8 mouse cellular contexts compared by ENCODE assay signal in the genomic region with DNA sequence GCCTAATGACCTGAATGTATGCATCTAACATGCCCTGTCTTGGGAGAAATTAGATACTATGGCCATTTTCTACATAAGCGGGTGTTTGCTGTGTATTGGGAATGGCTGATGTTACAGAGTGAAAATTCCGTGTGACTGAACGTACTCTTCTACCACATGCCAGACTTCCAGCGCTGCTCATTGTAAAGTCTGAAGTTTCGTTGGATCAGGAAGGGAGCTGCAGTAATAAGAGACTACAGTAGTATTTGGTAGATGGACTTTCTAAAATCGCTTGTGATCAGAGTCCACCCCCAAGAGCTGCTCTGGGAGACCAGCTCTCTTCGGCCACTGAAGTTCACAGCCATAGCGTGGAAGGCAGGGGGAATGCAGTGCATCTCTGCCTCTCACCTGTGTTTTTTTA. TPM values are rescaled to one million over a fixed set of nuclear protein-coding genes. Genes with fewer than 3 reads are reported as not detected.
A peak's percentile ranks its signal among the peaks of the same experiment; 100 is the strongest.
DNase-seq lines count a peak whose midpoint lies in the region; ATAC-seq lines count a peak whose summit lies in the region.

No protein-coding gene starts in this region.

- peaks cover 39% of the 10 kb centered on the region for H3K36me3 ChIP-seq in megakaryocyte, embryonic 14.5 days (replicated peaks; ENCODE audit: low read length)
- peaks cover 35% of the 10 kb centered on the region for H3K36me3 ChIP-seq in limb, embryonic 13.5 days
- peaks cover 7% of the 10 kb centered on the region for H3K36me3 ChIP-seq in stomach, embryonic 15.5 days

- peak; percentile 14 for DNase-seq in cerebellum, adult 11-12 months
- DNase-seq in cerebellum, postnatal 10 days = no peak
- DNase-seq in left cerebral cortex, postnatal 25 days (ENCODE audit: low spot score in 2 of 2) = no peak
- DNase-seq in frontal cortex, postnatal 25 days (ENCODE audit: low spot score in 2 of 2) = no peak

- no peaks in the 10 kb centered on the region for H3K9me3 ChIP-seq in megakaryocyte, embryonic 14.5 days
- H3K9me3 ChIP-seq in limb, embryonic 13.5 days = no peaks in the 10 kb centered on the region
- H3K9me3 ChIP-seq in stomach, embryonic 15.5 days = no peaks in the 10 kb centered on the region

- intact Hi-C loops in left cerebral cortex, postnatal 25 days (cut with DNase I) = no loop called here

- no peak for ATAC-seq in megakaryocyte, adult 5-6 weeks (ENCODE audit: poor library complexity, severe bottlenecking)
- ATAC-seq in limb, embryonic 13.5 days (ENCODE audit: low FRiP score, low read depth) = no peak
- ATAC-seq in stomach, embryonic 15.5 days (ENCODE audit: insufficient read depth, low FRiP score, low read depth) = no peak

- 2% methylated on average over 8 of the region's 8 CpGs for WGBS in limb, embryonic 13.5 days
- WGBS in stomach, embryonic 15.5 days = under 1% methylated on average over 8 of the region's 8 CpGs

- H3K4me3 ChIP-seq in megakaryocyte, embryonic 14.5 days (replicated peaks) = peak overlapping the region; percentile 96
- H3K4me3 ChIP-seq in limb, embryonic 13.5 days = peak overlapping the region; percentile 73
- H3K4me3 ChIP-seq in stomach, embryonic 15.5 days (replicated peaks) = peak overlapping the region; percentile 76

- H3K27ac ChIP-seq in limb, embryonic 13.5 days = peak overlapping the region; percentile 97
- H3K27ac ChIP-seq in stomach, embryonic 15.5 days = peak overlapping the region; percentile 95

- peak overlapping the region; percentile 77 for H3K4me2 ChIP-seq in limb, embryonic 13.5 days (replicated peaks)
- H3K4me2 ChIP-seq in stomach, embryonic 15.5 days = peak overlapping the region; percentile 71

- H3K27me3 ChIP-seq in megakaryocyte, embryonic 14.5 days (replicated peaks) = no peaks in the 10 kb centered on the region
- H3K27me3 ChIP-seq in limb, embryonic 13.5 days = no peaks in the 10 kb centered on the region
- H3K27me3 ChIP-seq in stomach, embryonic 15.5 days (replicated peaks) = no peaks in the 10 kb centered on the region

- peaks cover 62% of the 10 kb centered on the region for H3K4me1 ChIP-seq in megakaryocyte, embryonic 14.5 days
- H3K4me1 ChIP-seq in limb, embryonic 13.5 days = peaks cover 29% of the 10 kb centered on the region
- peaks cover 10% of the 10 kb centered on the region; the same call in 1 of the 2 replicates for H3K4me1 ChIP-seq in stomach, embryonic 15.5 days

- H3K9ac ChIP-seq in limb, embryonic 13.5 days = peak overlapping the region; percentile 92
- H3K9ac ChIP-seq in stomach, embryonic 15.5 days = peak overlapping the region; percentile 82

RNA-seq across cellular contexts. Expression of a gene that starts 1.3 kb away (rescaled TPM):
- 61.0 and 87.0 TPM in 2 replicates for polyA plus RNA-seq in megakaryocyte, embryonic 14.5 days (2012; ENCODE audit: insufficient read depth, low replicate concordance)
- 115 and 122 TPM in 2 replicates for total RNA-seq in megakaryocyte, adult 5-6 weeks (2015)
- total RNA-seq in megakaryocyte, adult 5-6 weeks (2017) = 75.5 and 82.5 TPM in 2 replicates
- polyA plus RNA-seq in limb, embryonic 13.5 days (2015; fragmentation: Nextera tagmentation; extraction: Ambion mirVana) = 127 and 129 TPM in 2 replicates
- polyA plus RNA-seq in stomach, embryonic 15.5 days (2015; fragmentation: Nextera tagmentation; extraction: Ambion mirVana) = 125 and 136 TPM in 2 replicates
- 10 to 100 TPM; 23.2 to 23.7 TPM for total RNA-seq in left cerebral cortex, postnatal 25 days (2021)
